Mouse (Mus musculus) ES-Bruce4 (cell line): ENCODE results near the gene Opn1mw. TPM values are rescaled to one million over a fixed set of nuclear protein-coding genes. Genes with fewer than 3 reads are reported as not detected.

Experiments used
- H3K27ac ChIP-seq: 2 replicates; pipeline ENCODE4 v1.5.1; 2012; ENCODE audit warnings: low read length, inconsistent platforms; ENCODE audit not compliant: insufficient read depth
- H3K27me3 ChIP-seq: 2 replicates; pipeline ENCODE4 v1.6.1; 2012; ENCODE audit warnings: mild to moderate bottlenecking, low read length, inconsistent platforms; ENCODE audit not compliant: control insufficient read depth, poor library complexity, insufficient read depth, severe bottlenecking
- H3K36me3 ChIP-seq: 2 replicates; pipeline ENCODE4 v1.6.1; 2012; ENCODE audit warnings: inconsistent platforms, mild to moderate bottlenecking, low read length, moderate library complexity; ENCODE audit not compliant: control insufficient read depth, poor library complexity, insufficient read depth, severe bottlenecking
- H3K4me1 ChIP-seq: one replicate; pipeline ENCODE4 v1.8.1; 2011; ENCODE audit warnings: low read length; ENCODE audit not compliant: control insufficient read depth, insufficient read depth
- H3K4me3 ChIP-seq: 2 replicates; pipeline ENCODE4 v1.5.1; 2011; ENCODE audit warnings: low read depth, mild to moderate bottlenecking, low read length
- H3K9ac ChIP-seq: 2 replicates; pipeline ENCODE4 v1.6.1; 2012; ENCODE audit warnings: low read depth, mild to moderate bottlenecking, inconsistent platforms; ENCODE audit not compliant: poor library complexity, severe bottlenecking
- H3K9me3 ChIP-seq: replicated peaks from 2 replicates; pipeline ENCODE4 v1.6.1; 2012; ENCODE audit warnings: mild to moderate bottlenecking, low read length, inconsistent platforms; ENCODE audit not compliant: control insufficient read depth, poor library complexity, insufficient read depth, severe bottlenecking
- CTCF ChIP-seq: IDR thresholded peaks from one replicate; pipeline ENCODE4 v1.8.1; 2011; ENCODE audit warnings: low read depth, low read length
- EP300 ChIP-seq: IDR thresholded peaks from 2 replicates; pipeline ENCODE4 v1.6.1; 2011; ENCODE audit warnings: low read depth, low read length; ENCODE audit not compliant: insufficient read depth
- POLR2A ChIP-seq: IDR thresholded peaks from one replicate; pipeline ENCODE4 v1.8.1; 2011; ENCODE audit warnings: low read length; ENCODE audit not compliant: insufficient read depth
- polyA plus RNA-seq: library from polyadenylated mRNA; stranded (reverse); fragments of >200 nt; gene quantifications from 2 replicates; pipeline ENCODE4 v1.2.4, GENCODE M21; 2011; ENCODE audit warnings: low read depth; ENCODE audit not compliant: missing spikeins, insufficient read depth, insufficient read length

Gene Opn1mw
- not detected in 2 replicates for polyA plus RNA-seq

DNA sequence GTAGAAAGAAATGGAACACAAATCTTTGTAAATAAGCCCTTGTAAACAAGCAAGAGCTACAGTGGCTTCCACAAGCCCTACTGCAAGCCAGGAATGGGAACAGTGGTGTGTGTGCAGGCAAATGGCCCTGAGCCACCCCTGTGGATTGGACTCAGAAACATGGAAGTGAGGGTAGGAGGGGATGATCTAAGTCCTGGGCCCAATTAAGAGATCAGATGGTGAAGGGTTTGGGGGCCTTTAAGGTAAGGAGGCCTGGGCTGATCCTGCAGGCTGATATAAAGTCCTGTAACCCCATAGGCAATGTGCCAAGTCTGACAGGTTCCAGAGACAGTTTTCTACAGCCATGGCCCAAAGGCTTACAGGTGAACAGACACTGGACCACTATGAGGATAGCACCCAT, at the start of gene Opn1mw:
TSS of gene Opn1mw (plus strand) at position 301 of the 400 bp plus-strand sequence.
- H3K4me1 ChIP-seq, result no peaks in the 10 kb centered on the region
- H3K9ac ChIP-seq, result no peak within 1 kb of the TSS
- no peaks in the 10 kb centered on the region for H3K9me3 ChIP-seq
- TF ChIP-seq EP300 (no peak), CTCF (no peak), POLR2A (no peak)
- H3K36me3 ChIP-seq, result no peaks in the 10 kb centered on the region
- no peaks in the 10 kb centered on the region; the same call in 1 of the 2 replicates for H3K27me3 ChIP-seq
- no peak within 1 kb of the TSS for H3K27ac ChIP-seq
- no peak within 1 kb of the TSS for H3K4me3 ChIP-seq

DNA sequence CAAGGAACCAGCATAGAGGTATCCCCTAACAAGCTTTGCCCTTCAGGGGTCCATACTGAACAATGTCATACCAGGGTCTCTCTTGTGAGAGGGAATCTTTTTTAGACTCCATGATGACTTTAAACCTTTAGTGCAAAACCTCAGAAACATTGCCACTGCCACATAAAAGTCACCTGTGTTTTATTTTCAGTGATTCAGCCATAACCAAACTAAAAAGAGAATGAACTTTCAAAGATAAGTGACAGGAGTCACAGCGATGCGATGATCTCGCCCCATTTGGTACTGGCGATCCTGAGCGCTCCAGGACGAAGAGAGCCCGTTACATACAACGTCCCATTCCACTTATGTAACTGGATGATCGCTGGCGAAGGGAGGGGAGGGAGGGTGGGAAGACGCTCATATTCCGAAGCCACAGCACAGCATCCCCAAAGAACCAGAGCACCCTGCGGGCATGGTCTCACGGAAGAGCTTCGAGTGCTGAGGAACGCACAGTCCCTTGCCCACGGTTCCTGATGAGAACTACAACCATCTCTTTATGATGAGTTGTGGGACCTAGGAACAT, 42.9 kb upstream of the Opn1mw start:
- Histone ChIP-seq H3K36me3 (no peaks in the 10 kb centered on the region), H3K4me3 (peak overlapping the region; percentile 92), H3K9ac (peak overlapping the region; percentile 91), H3K4me1 (no peaks in the 10 kb centered on the region), H3K27me3 (no peaks in the 10 kb centered on the region), H3K9me3 (no peaks in the 10 kb centered on the region), H3K27ac (peak overlapping the region; percentile 47)
- TF ChIP-seq CTCF, result no peak
- no peak for TF ChIP-seq EP300
- TF ChIP-seq POLR2A, result no peak

- Histone ChIP-seq H3K9me3 (no peaks in the 10 kb centered on the region), H3K4me1 (no peaks in the 10 kb centered on the region), H3K27ac (peak overlapping the region; percentile 48), H3K27me3 (no peaks in the 10 kb centered on the region), H3K36me3 (no peaks in the 10 kb centered on the region), H3K9ac (peak overlapping the region; percentile 91), H3K4me3 (peak overlapping the region; percentile 92)
- TF ChIP-seq POLR2A, result no peak
- TF ChIP-seq CTCF, result no peak
- no peak for TF ChIP-seq EP300
These were observed 42.2 kb upstream of the Opn1mw start for GRCm38 (mm10) chrX:74084946-74085498.

GRCm38 (mm10) chrX:74085601-74086038, 41.6 kb upstream of the Opn1mw start:
- Histone ChIP-seq H3K4me3 (no peak overlapping the region; the same call in 1 of the 2 replicates), H3K36me3 (no peaks in the 10 kb centered on the region), H3K9me3 (no peaks in the 10 kb centered on the region), H3K9ac (peak overlapping the region; percentile 91), H3K27me3 (no peaks in the 10 kb centered on the region), H3K27ac (peak overlapping the region; percentile 82), H3K4me1 (no peaks in the 10 kb centered on the region)
- no peak for TF ChIP-seq EP300
- no peak for TF ChIP-seq POLR2A
- no peak for TF ChIP-seq CTCF

GRCm38 (mm10) chrX:74095130-74095529, 32.1 kb upstream of the Opn1mw start:
- Histone ChIP-seq H3K4me3 (no peak overlapping the region), H3K27ac (no peak overlapping the region), H3K27me3 (no peaks in the 10 kb centered on the region), H3K9ac (no peak overlapping the region), H3K36me3 (no peaks in the 10 kb centered on the region), H3K4me1 (no peaks in the 10 kb centered on the region), H3K9me3 (no peaks in the 10 kb centered on the region)
- TF ChIP-seq EP300, result no peak
- no peak for TF ChIP-seq POLR2A
- TF ChIP-seq CTCF, result no peak
